ENCODE assay signal across 8 mouse cellular contexts in genomic region chr4:137931009-137931757, GRCm38 (mm10).
A peak's percentile ranks its signal among the peaks of the same experiment; 100 is the strongest.
DNase-seq lines count a peak whose midpoint lies in the region; ATAC-seq lines count a peak whose summit lies in the region.

No protein-coding gene starts in this region.

- peak overlapping the region; percentile 25; the same call in 1 of the 2 replicates for H3K9ac ChIP-seq in liver, embryonic 15.5 days
- H3K9ac ChIP-seq in neural tube, embryonic 14.5 days (replicated peaks; ENCODE audit: low read depth, low read length) = 0 out of 2 replicates have a peak overlapping the region, but pooled peaks have one; percentile 11

- peaks cover 62% of the 10 kb centered on the region for H3K4me1 ChIP-seq in embryonic facial prominence, embryonic 10.5 days
- peaks cover 71% of the 10 kb centered on the region for H3K4me1 ChIP-seq in liver, embryonic 15.5 days (replicated peaks)
- peaks cover 5% of the 10 kb centered on the region; the same call in 1 of the 2 replicates for H3K4me1 ChIP-seq in neural tube, embryonic 14.5 days (ENCODE audit: control insufficient read depth, insufficient read depth, low read length)

- peak overlapping the region; percentile 66 for H3K4me2 ChIP-seq in liver, embryonic 15.5 days
- no peak overlapping the region; the same call in 1 of the 2 replicates for H3K4me2 ChIP-seq in neural tube, embryonic 14.5 days (ENCODE audit: low read depth, low read length)

- H3K27me3 ChIP-seq in embryonic facial prominence, embryonic 10.5 days (replicated peaks; ENCODE audit: low read depth, poor library complexity, severe bottlenecking) = peaks cover 15% of the 10 kb centered on the region; the same call in 1 of the 2 replicates
- H3K27me3 ChIP-seq in liver, embryonic 15.5 days = no peaks in the 10 kb centered on the region
- no peaks in the 10 kb centered on the region for H3K27me3 ChIP-seq in neural tube, embryonic 14.5 days (ENCODE audit: control insufficient read depth, insufficient read depth, low read length)

- DNase-seq in adrenal gland, adult 8-10 months = peak; percentile 89
- DNase-seq in embryonic facial prominence, embryonic 10.5 days (ENCODE audit: low spot score) = peak; percentile 84
- peak; percentile 89 to 91 for DNase-seq in heart, adult 18-20 months
- DNase-seq in kidney, adult 11 months = peak; percentile 90
- DNase-seq in B cell, adult 2 months = no peak

- H3K36me3 ChIP-seq in embryonic facial prominence, embryonic 10.5 days (replicated peaks) = peaks cover 74% of the 10 kb centered on the region
- H3K36me3 ChIP-seq in liver, embryonic 15.5 days (replicated peaks) = 0 out of 2 replicates have a peak, but pooled peaks cover 29% of the 10 kb centered on the region
- no peaks in the 10 kb centered on the region for H3K36me3 ChIP-seq in neural tube, embryonic 14.5 days (ENCODE audit: control insufficient read depth, insufficient read depth, low read length)

- ATAC-seq in liver, embryonic 15.5 days (ENCODE audit: insufficient read depth) = peak; percentile 91
- ATAC-seq in neural tube, embryonic 14.5 days (ENCODE audit: low read depth) = no peak
- ATAC-seq in activated CD4-positive, CD25-positive, alpha-beta regulatory T cell, adult 4 months = no peak

- H3K4me3 ChIP-seq in embryonic facial prominence, embryonic 10.5 days = peak overlapping the region; percentile 33; the same call in 1 of the 2 replicates
- peak overlapping the region; percentile 36 for H3K4me3 ChIP-seq in liver, embryonic 15.5 days (replicated peaks)
- H3K4me3 ChIP-seq in neural tube, embryonic 14.5 days (ENCODE audit: low read depth, low read length) = no peak overlapping the region

- H3K27ac ChIP-seq in embryonic facial prominence, embryonic 10.5 days (replicated peaks) = peak overlapping the region; percentile 88
- H3K27ac ChIP-seq in liver, embryonic 15.5 days (replicated peaks) = peak overlapping the region; percentile 95
- H3K27ac ChIP-seq in neural tube, embryonic 14.5 days (ENCODE audit: low read depth, low read length) = peak overlapping the region; percentile 44

- 27% methylated on average over 18 of the region's 18 CpGs for WGBS in embryonic facial prominence, embryonic 10.5 days
- 28% methylated on average over 18 of the region's 18 CpGs for WGBS in liver, embryonic 15.5 days (ENCODE audit: insufficient replicate concordance)
- WGBS in neural tube, embryonic 14.5 days = 21% methylated on average over 18 of the region's 18 CpGs

- H3K9me3 ChIP-seq in embryonic facial prominence, embryonic 10.5 days = peaks cover 7% of the 10 kb centered on the region; the same call in 1 of the 2 replicates
- H3K9me3 ChIP-seq in liver, embryonic 15.5 days (replicated peaks) = no peaks in the 10 kb centered on the region
- no peaks in the 10 kb centered on the region for H3K9me3 ChIP-seq in neural tube, embryonic 14.5 days (ENCODE audit: control insufficient read depth, low read length)

Comparison
In these comparisons a context has a peak if more than half of its experiments do, and no peak if none do; other contexts are left out.
1. DNase-seq: peak in adrenal gland, adult 8-10 months (single experiment), embryonic facial prominence, embryonic 10.5 days (single experiment), heart, adult 18-20 months (2 of 2) and kidney, adult 11 months (single experiment); none in B cell, adult 2 months (0 of 2).
2. H3K27ac ChIP-seq: peak in every context shown above with its lines; median percentile 95 in liver, embryonic 15.5 days; 88 in embryonic facial prominence, embryonic 10.5 days; 44 in neural tube, embryonic 14.5 days.